Mouse (Mus musculus) bone marrow, adult 2 months (tissue): ENCODE data around the gene Ankrd11. TPM values are rescaled to one million over a fixed set of nuclear protein-coding genes. Genes with fewer than 3 reads are reported as not detected.

Experiments used
- H3K27ac ChIP-seq: fragments of 200-500 bp; 2 replicates; pipeline ENCODE4 v1.5.1; 2012; ENCODE audit warnings: low read depth, mild to moderate bottlenecking, control low read depth, inconsistent platforms, low read length; ENCODE audit not compliant: control insufficient read depth, poor library complexity, insufficient read depth
- H3K4me1 ChIP-seq: fragments of 200-500 bp; 2 replicates; pipeline ENCODE4 v1.6.1; 2011; ENCODE audit warnings: low read length; ENCODE audit not compliant: control insufficient read depth, insufficient read depth
- H3K4me3 ChIP-seq: fragments of 200-500 bp; replicated peaks from 2 replicates; pipeline ENCODE3; 2011; ENCODE audit warnings: mild to moderate bottlenecking, low read depth, low read length, control low read depth; ENCODE audit not compliant: control insufficient read depth
- CTCF ChIP-seq: fragments of 200-500 bp; IDR thresholded peaks from 2 replicates; pipeline ENCODE4 v1.5.1; 2011; ENCODE audit warnings: low read length, control low read depth; ENCODE audit not compliant: control insufficient read depth, insufficient read depth
- POLR2A ChIP-seq: fragments of 200-500 bp; IDR thresholded peaks from 2 replicates; pipeline ENCODE4 v1.6.1; 2011; ENCODE audit warnings: low read depth, mild to moderate bottlenecking, control low read depth, low read length, borderline replicate concordance; ENCODE audit not compliant: control insufficient read depth
- WGBS: fragments of 180-500 bp; shearing (Covaris S2); methylation state at CpG from one replicate; pipeline ENCODE4 v1.1.7; 2018; 5-methylcytosine and 5-hydroxymethylcytosine counted together
- polyA plus RNA-seq: library from polyadenylated mRNA; stranded (reverse); fragments of >200 nt; gene quantifications from 2 replicates; pipeline ENCODE4 v1.2.4, GENCODE M21; 2011; ENCODE audit warnings: low replicate concordance; ENCODE audit not compliant: missing spikeins, insufficient read depth, insufficient read length

Gene Ankrd11
- polyA plus RNA-seq, 1 experiment: 78.7 TPM

- TF ChIP-seq CTCF: no peak
- no peak for TF ChIP-seq POLR2A
- Histone ChIP-seq H3K4me3 (no peak overlapping the region), H3K27ac (no peak overlapping the region), H3K4me1 (peaks cover 9% of the 10 kb centered on the region)
- 91% methylated on average over 7 of the region's 7 CpGs for WGBS
These were observed 121.2 kb downstream of the Ankrd11 start for GRCm38 (mm10) chr8:122920890-122921289.

GRCm38 (mm10) chr8:122918438-122919107 lies 123.5 kb downstream of the Ankrd11 start:
- Histone ChIP-seq H3K27ac (no peak overlapping the region), H3K4me3 (no peak overlapping the region), H3K4me1 (peaks cover 6% of the 10 kb centered on the region)
- WGBS: 52% methylated on average over 7 of the region's 7 CpGs
- TF ChIP-seq CTCF (no peak), POLR2A (no peak)

GRCm38 (mm10) chr8:122917531-122918392 lies 124.3 kb downstream of the Ankrd11 start:
- Histone ChIP-seq H3K4me1 (peaks cover 6% of the 10 kb centered on the region), H3K27ac (peak overlapping the region; percentile 25; the same call in 1 of the 2 replicates)
- WGBS: 49% methylated on average over 11 of the region's 11 CpGs

GRCm38 (mm10) chr8:122916766-122917165 lies 125.3 kb downstream of the Ankrd11 start:
- H3K27ac ChIP-seq: no peak overlapping the region
- no peak for TF ChIP-seq CTCF
- no peak for TF ChIP-seq POLR2A
- WGBS: 14% methylated on average over 3 of the region's 3 CpGs
- H3K4me1 ChIP-seq: peaks cover 5% of the 10 kb centered on the region
- no peak overlapping the region for H3K4me3 ChIP-seq

More at GRCm38 (mm10) chr8:122917531-122918392, 124.3 kb downstream of the Ankrd11 start:
- TF ChIP-seq POLR2A: no peak
- TF ChIP-seq CTCF: no peak
- H3K4me3 ChIP-seq: no peak overlapping the region

GRCm38 (mm10) chr8:122912871-122913270 lies 129.2 kb downstream of the Ankrd11 start:
- 88% methylated on average over 4 of the region's 4 CpGs for WGBS
- TF ChIP-seq CTCF (no peak), POLR2A (no peak)
- peaks cover 2% of the 10 kb centered on the region for H3K4me1 ChIP-seq

GRCm38 (mm10) chr8:122912150-122912549 lies 129.9 kb downstream of the Ankrd11 start:
- Histone ChIP-seq H3K27ac (no peak overlapping the region), H3K4me3 (no peak overlapping the region), H3K4me1 (no peaks in the 10 kb centered on the region; the same call in 1 of the 2 replicates)
- 30% methylated on average over 3 of the region's 3 CpGs for WGBS
- TF ChIP-seq POLR2A (no peak), CTCF (no peak)

More at GRCm38 (mm10) chr8:122912871-122913270, 129.2 kb downstream of the Ankrd11 start:
- Histone ChIP-seq H3K27ac (no peak overlapping the region), H3K4me3 (no peak overlapping the region)

- Histone ChIP-seq H3K4me3 (peak overlapping the region; percentile 48), H3K27ac (peak overlapping the region; percentile 46), H3K4me1 (peaks cover 5% of the 10 kb centered on the region)
- 9% methylated on average over 6 of the region's 6 CpGs for WGBS
- TF ChIP-seq POLR2A: no peak
- peak; percentile 69 for TF ChIP-seq CTCF
These were observed 135.5 kb downstream of the Ankrd11 start for GRCm38 (mm10) chr8:122906463-122907021.

GRCm38 (mm10) chr8:122905346-122905745 lies 136.7 kb downstream of the Ankrd11 start:
- peak; percentile 5; the same call in 1 of the 2 replicates for TF ChIP-seq CTCF
- no peak for TF ChIP-seq POLR2A
- H3K4me1 ChIP-seq: peaks cover 5% of the 10 kb centered on the region
- H3K4me3 ChIP-seq: no peak overlapping the region
- WGBS: 67% methylated on average over 4 of the region's 4 CpGs
- H3K27ac ChIP-seq: no peak overlapping the region; the same call in 1 of the 2 replicates
